Mouse (Mus musculus) megakaryocyte, embryonic 14.5 days (primary cell): ENCODE results near the gene Rmdn2. TPM values are rescaled to one million over a fixed set of nuclear protein-coding genes. Genes with fewer than 3 reads are reported as not detected.

Experiments
- H3K27me3 ChIP-seq: replicated peaks from 2 replicates; pipeline ENCODE3; 2012; ENCODE audit warnings: inconsistent platforms
- H3K36me3 ChIP-seq: replicated peaks from 2 replicates; pipeline ENCODE3; 2012; ENCODE audit warnings: low read length, inconsistent platforms, mixed read lengths
- H3K4me1 ChIP-seq: 2 replicates; pipeline ENCODE4 v1.6.1; 2012; ENCODE audit warnings: inconsistent platforms
- H3K4me3 ChIP-seq: replicated peaks from 2 replicates; pipeline ENCODE3; 2012; ENCODE audit warnings: moderate library complexity, mild to moderate bottlenecking, inconsistent platforms
- H3K9me3 ChIP-seq: 2 replicates; pipeline ENCODE4 v1.6.1; 2012; ENCODE audit warnings: inconsistent platforms
- FLI1 ChIP-seq: IDR thresholded peaks from 2 replicates; pipeline ENCODE4 v1.6.1; 2012; ENCODE audit warnings: low read length, inconsistent platforms, mixed read lengths
- GATA1 ChIP-seq: IDR thresholded peaks from 3 replicates; pipeline ENCODE4 v1.6.1; 2012; ENCODE audit warnings: mixed read lengths, low read length, inconsistent platforms, borderline replicate concordance
- polyA plus RNA-seq: library from polyadenylated mRNA; stranded (reverse); fragments of >175 nt; gene quantifications from 2 replicates; pipeline ENCODE4 v1.2.3, GENCODE M21; 2012; ENCODE audit warnings: low replicate concordance; ENCODE audit not compliant: insufficient read depth

Gene Rmdn2
- polyA plus RNA-seq, 1 experiment: 2.6 TPM

GRCm38 (mm10) chr17:79695106-79695505 lies 83.4 kb downstream of the Rmdn2 start:
- no peak overlapping the region for H3K4me3 ChIP-seq
- no peak for TF ChIP-seq GATA1
- TF ChIP-seq FLI1: no peak
- no peaks in the 10 kb centered on the region for H3K4me1 ChIP-seq
- no peaks in the 10 kb centered on the region for H3K36me3 ChIP-seq
- no peaks in the 10 kb centered on the region for H3K27me3 ChIP-seq
- H3K9me3 ChIP-seq: peaks cover 2% of the 10 kb centered on the region; the same call in 1 of the 2 replicates

- no peaks in the 10 kb centered on the region for H3K27me3 ChIP-seq
- H3K4me3 ChIP-seq: no peak overlapping the region
- H3K9me3 ChIP-seq: no peaks in the 10 kb centered on the region
- no peaks in the 10 kb centered on the region for H3K4me1 ChIP-seq
- TF ChIP-seq GATA1 (no peak), FLI1 (no peak)
- no peaks in the 10 kb centered on the region for H3K36me3 ChIP-seq
These were observed 83.9 kb downstream of the Rmdn2 start for GRCm38 (mm10) chr17:79695541-79695940.

GRCm38 (mm10) chr17:79699197-79699596 lies 87.5 kb downstream of the Rmdn2 start:
- Histone ChIP-seq H3K36me3 (no peaks in the 10 kb centered on the region), H3K9me3 (no peaks in the 10 kb centered on the region), H3K4me3 (no peak overlapping the region), H3K4me1 (no peaks in the 10 kb centered on the region), H3K27me3 (no peaks in the 10 kb centered on the region)
- TF ChIP-seq GATA1 (no peak), FLI1 (no peak)

- no peaks in the 10 kb centered on the region for H3K27me3 ChIP-seq
- TF ChIP-seq GATA1 (no peak), FLI1 (no peak)
These were observed 89.2 kb downstream of the Rmdn2 start for GRCm38 (mm10) chr17:79700871-79701270.

GRCm38 (mm10) chr17:79705671-79706455 lies 94.2 kb downstream of the Rmdn2 start:
- Histone ChIP-seq H3K4me3 (no peak overlapping the region), H3K36me3 (no peaks in the 10 kb centered on the region), H3K4me1 (no peaks in the 10 kb centered on the region), H3K9me3 (no peaks in the 10 kb centered on the region), H3K27me3 (peaks cover 16% of the 10 kb centered on the region)
- TF ChIP-seq GATA1 (no peak), FLI1 (no peak)

More at GRCm38 (mm10) chr17:79700871-79701270, 89.2 kb downstream of the Rmdn2 start:
- Histone ChIP-seq H3K4me3 (no peak overlapping the region), H3K9me3 (no peaks in the 10 kb centered on the region), H3K4me1 (no peaks in the 10 kb centered on the region), H3K36me3 (no peaks in the 10 kb centered on the region)

GRCm38 (mm10) chr17:79708168-79708567 lies 96.5 kb downstream of the Rmdn2 start:
- TF ChIP-seq GATA1: no peak
- TF ChIP-seq FLI1: no peak
- Histone ChIP-seq H3K4me3 (no peak overlapping the region), H3K36me3 (no peaks in the 10 kb centered on the region), H3K9me3 (no peaks in the 10 kb centered on the region), H3K4me1 (peaks cover 3% of the 10 kb centered on the region), H3K27me3 (peaks cover 36% of the 10 kb centered on the region)

GRCm38 (mm10) chr17:79709718-79710117 lies 98.1 kb downstream of the Rmdn2 start:
- TF ChIP-seq FLI1: no peak
- TF ChIP-seq GATA1: no peak
- peaks cover 52% of the 10 kb centered on the region for H3K27me3 ChIP-seq
- H3K4me1 ChIP-seq: peaks cover 18% of the 10 kb centered on the region
- no peak overlapping the region for H3K4me3 ChIP-seq
- no peaks in the 10 kb centered on the region for H3K36me3 ChIP-seq
- H3K9me3 ChIP-seq: peaks cover 10% of the 10 kb centered on the region; the same call in 1 of the 2 replicates

GRCm38 (mm10) chr17:79710246-79710842 lies 98.7 kb downstream of the Rmdn2 start:
- peaks cover 58% of the 10 kb centered on the region for H3K27me3 ChIP-seq
- H3K4me1 ChIP-seq: peaks cover 24% of the 10 kb centered on the region

GRCm38 (mm10) chr17:79711944-79712343 lies 100.3 kb downstream of the Rmdn2 start:
- Histone ChIP-seq H3K4me1 (peaks cover 32% of the 10 kb centered on the region), H3K36me3 (no peaks in the 10 kb centered on the region), H3K9me3 (peaks cover 10% of the 10 kb centered on the region; the same call in 1 of the 2 replicates), H3K4me3 (no peak overlapping the region), H3K27me3 (peaks cover 69% of the 10 kb centered on the region)
- TF ChIP-seq GATA1 (no peak), FLI1 (no peak)

More at GRCm38 (mm10) chr17:79710246-79710842, 98.7 kb downstream of the Rmdn2 start:
- Histone ChIP-seq H3K36me3 (no peaks in the 10 kb centered on the region), H3K4me3 (no peak overlapping the region), H3K9me3 (peaks cover 10% of the 10 kb centered on the region; the same call in 1 of the 2 replicates)
- TF ChIP-seq GATA1 (no peak), FLI1 (no peak)

GRCm38 (mm10) chr17:79712536-79712935 lies 100.9 kb downstream of the Rmdn2 start:
- H3K4me3 ChIP-seq: no peak overlapping the region
- peaks cover 32% of the 10 kb centered on the region for H3K4me1 ChIP-seq
- peaks cover 72% of the 10 kb centered on the region for H3K27me3 ChIP-seq
- TF ChIP-seq FLI1: no peak
- TF ChIP-seq GATA1: no peak
- H3K36me3 ChIP-seq: no peaks in the 10 kb centered on the region
- H3K9me3 ChIP-seq: peaks cover 10% of the 10 kb centered on the region; the same call in 1 of the 2 replicates
